Mouse (Mus musculus) layer of hippocampus, adult 9-11 months (tissue): ENCODE measurements around the gene Prdx1.
A peak's percentile ranks its signal among the peaks of the same experiment; 100 is the strongest.
"Not testable (repeated sequence)": the region's sequence is repeated elsewhere in the genome, so short reads cannot be mapped to it uniquely, and the experiment has no call there.

Experiments used
- DNase-seq: peaks from one replicate; pipeline ENCODE4 v3.0.0; 2022

Gene Prdx1

DNA sequence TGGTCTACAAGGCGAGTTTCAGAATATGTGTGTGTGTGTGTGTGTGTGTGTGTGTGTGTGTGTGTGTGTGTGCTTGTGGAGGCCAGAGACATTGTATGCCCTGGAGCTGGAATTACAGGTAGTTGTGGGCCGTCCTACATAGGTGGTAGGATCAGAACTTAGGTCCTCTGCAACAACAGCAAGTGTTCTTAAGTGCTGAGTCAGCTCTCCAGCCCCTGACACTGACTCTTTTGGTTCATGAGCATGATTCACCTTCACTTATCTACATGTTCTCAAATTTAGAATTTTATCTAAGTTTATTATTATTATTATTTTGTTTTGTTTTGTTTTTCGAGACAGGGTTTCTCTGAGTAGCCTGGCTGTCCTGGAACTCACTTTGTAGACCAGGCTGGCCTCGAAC lies 4.8 kb upstream of the Prdx1 start:
- DNase-seq = not testable (repeated sequence)

DNA sequence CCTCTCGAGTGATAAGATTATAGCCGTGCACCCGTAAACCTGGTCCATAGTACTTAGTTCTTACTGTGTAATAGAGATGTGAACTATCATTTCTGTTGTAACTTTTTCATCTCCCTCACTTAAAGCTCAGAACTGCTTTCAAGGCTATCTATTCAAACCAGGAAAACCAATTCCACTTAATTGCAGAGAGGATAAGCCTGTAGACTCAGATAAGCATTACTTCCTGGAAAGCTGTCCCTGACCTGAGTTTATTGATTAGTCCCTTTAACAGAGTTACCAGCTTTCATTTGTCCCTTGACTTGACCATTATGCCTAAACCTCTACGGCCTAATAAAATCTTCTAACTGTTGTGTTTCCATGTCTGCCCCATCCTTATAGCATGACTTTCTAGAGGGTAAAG lies 1.4 kb upstream of the Prdx1 start:
- DNase-seq = no peak

DNA sequence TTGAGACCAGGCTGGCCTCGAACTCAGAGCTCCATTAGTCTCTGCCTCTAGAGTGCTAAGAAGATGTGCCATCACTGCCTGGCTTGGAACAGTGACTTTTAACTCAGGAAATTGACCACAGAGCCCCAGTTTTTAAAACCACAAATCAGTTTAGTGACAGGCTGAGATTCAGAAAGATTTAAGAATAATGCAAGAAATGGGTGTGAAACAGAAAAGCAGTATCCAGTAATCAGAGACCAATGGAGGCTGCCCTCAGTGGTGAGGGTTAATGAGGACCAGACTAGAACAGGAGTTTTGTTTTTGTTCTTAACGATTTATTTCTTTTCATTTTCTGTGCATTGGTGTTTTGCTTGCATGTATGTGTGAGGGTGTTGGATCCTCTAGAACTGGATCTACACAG lies 679 bp upstream of the Prdx1 start:
- DNase-seq = no peak

DNA sequence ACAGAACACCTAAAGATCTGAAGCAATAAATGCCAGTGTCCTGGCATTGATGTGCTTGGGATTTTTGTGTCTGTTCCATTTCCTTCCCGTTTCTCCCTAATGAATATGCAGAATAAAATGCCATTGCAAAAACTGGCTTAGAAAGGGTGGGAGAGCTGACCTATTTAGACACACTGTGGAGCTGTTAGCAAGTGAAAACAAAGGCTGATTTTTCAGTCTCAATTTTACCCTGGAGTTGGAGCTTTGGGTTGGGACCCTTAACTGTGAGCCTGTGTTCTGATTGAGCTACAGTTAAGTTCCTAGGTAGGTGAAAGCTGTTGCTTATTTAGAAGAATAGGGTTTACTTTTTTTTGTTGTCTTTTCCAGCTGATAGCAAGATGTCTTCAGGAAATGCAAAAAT lies 1.7 kb downstream of the Prdx1 start:
- no peak for DNase-seq

DNA sequence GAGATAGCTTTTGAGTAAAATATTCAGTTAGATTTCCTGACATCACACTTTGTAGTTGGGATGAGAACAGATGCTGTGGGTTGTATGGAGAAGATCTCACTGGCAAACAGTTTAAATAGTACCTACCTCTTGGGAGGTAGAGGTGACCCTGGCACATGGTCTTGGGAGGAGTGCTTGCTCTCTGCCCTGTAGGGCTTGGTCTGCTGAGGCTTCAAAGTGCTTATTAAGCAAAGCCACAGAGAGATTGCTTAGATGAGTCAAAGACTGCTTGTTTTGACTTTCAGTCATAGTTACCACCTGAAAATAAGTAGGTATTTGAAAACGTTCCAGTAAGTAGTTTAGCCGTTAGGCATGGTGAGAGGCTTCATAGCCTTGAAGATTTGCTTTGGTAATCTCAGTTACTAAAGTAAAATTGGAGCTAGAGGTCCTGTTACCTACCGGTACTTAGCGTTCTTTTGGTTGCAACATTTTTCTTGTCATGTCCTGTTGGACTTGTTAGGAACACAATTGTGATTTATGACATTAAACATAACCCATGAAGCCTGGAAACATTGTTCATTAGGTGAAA lies 4.0 kb downstream of the Prdx1 start:
- no peak for DNase-seq

DNA sequence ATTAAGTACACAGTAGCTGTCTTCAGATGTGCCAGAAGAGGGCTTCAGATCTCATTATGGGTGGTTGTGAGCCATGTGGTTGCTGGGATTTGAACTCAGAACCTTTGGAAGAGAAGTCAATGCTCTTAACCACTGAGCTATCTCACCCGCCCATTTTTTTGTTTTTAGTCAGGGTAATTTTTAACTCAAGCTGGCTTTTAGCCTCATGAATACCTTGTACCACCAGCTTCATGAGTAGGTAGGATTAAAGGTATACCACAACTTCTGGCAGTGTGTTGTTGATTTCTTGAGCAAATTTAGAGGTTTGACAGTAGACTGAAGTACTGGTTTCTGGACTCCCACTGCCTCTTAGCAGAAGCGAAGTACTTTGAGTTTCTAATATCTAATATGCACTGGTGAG lies 6.8 kb downstream of the Prdx1 start:
- DNase-seq = no peak

DNA sequence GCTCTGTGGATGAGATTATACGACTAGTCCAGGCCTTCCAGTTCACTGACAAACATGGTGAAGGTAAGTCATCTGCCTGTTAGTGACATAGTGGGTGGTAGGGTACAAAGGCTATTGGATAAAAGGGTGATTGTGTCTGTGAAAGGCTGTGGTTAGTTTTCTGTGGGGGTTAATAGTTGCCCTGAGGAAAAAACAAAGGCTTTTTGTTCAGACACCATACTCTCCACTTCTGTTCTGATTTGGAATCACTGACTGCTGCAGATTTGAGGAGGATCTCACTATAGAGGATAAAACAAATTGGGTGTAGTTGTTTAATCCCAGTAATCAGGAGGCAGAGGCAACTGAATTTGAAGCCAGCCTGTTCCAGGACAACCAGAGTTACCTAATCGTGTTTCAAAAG lies 8.4 kb downstream of the Prdx1 start:
- DNase-seq = no peak

DNA sequence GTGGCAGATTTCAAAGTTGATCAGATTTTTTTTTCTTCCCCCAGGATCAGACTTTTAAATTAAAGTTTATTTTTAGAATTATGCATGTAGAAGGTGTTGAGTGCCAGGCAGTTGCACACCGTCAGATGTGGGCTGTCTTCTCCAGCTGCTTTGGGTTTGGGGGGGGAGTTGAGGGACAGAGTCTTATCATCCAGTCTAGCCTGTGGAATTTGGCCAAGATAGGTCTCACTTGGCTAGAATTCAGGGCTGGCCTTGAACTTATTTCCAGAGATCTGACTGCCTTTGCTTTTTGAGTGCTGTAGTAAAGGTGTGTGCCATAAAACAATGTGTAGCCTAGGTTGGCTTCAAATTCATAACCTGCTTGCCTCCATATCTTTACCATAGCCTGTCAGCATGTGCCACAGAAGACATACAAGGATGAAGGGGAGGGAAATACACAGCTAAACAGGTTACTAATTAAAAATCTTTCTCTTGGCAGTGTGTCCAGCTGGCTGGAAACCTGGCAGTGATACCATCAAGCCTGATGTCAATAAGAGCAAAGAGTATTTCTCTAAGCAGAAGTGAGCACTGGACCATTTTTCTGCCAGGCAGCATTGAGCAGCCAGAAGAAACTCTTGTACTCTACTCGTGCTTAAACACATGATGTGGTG lies 13.5 kb downstream of the Prdx1 start:
- no peak for DNase-seq

DNA sequence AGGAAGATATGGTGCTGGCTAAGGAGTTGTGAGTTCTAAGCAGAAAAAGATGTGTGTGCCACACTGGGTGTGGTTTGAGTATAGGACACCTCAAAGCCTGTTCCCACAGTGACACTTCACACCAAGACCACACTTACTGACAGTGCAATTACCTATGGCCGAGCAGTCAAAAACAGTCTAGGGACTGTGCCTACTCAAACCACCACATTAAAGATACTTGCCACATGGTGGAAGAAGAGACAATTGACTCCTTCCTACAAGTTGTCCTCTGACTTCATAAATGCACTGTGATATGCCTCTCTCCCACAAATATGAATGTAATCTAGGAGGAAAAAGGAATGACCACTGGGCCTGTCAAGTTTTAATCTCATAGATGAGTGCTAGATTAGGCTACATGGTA lies 15.6 kb downstream of the Prdx1 start:
- DNase-seq = no peak

DNA sequence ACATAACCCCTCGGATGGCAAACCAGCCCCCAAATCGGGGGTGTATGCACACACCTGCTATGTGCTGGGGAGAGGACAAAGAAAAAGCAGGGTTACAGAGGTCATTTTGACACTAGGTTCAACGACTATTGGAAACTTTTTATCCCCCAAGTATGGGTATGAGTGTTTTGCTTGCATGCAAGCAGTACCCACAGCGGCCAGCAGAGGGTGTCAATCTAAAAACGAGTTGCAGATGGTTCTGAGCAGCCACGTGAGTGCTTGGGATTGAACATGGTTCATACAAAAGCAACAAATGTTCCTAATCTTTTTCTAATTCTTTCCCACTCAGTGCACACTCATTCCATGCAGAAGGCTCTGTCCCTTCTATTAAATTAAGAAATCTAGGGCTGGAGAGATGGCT lies 18.5 kb downstream of the Prdx1 start:
- no peak for DNase-seq

DNA sequence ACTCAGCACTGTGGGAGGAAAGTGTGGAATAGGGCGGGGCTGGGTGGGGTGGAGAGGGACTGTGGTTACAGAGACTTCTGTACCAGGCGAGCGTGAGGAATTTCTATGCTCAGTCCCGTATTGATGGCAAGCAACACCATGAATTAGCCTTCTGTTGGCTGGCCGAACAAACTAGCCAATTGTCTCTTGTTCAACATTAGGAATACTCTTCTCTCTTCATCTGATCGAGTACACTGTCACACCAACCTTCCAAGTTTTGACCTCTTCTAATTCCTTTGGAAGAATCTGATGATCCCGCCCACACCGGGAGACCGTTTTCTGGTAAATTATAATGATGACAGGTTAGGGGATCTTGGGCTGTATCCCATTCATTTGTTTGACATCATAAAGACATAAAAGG lies 22.3 kb downstream of the Prdx1 start:
- DNase-seq = peak; percentile 76

DNA sequence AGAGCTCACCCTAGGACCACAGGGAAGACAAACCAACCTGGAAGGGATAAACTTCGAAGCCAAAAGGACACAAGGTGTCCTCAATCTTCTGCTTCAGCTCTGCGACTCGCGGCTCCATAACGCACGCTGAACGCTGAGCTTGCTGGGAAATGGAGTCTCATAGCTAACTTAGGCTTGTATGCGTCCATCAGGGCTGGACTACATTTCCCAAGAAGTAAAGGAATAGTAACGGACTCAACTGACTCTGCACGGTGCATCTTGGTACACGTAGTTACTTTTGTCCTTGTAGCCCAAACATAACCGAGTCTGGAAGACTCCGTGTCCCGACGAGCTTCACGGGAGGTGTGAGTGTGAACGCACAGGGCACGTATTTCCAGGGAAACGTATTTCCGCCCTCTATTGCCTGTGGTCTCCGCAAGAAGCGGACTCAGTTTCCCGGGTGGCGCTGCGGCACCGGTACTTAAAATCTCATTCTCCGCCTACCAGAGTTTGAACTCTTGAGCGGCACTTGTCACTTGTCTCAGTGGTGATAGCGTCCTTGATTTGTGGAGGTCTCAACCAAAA lies 22.9 kb downstream of the Prdx1 start, which contains the start of the genes Mmachc and Ccdc163:
Mmachc (minus strand) TSS at position 206 of the 564 bp plus-strand sequence.
Ccdc163 (plus strand) TSS at position 309 of the 564 bp plus-strand sequence.
- DNase-seq = peak; percentile 99

DNA sequence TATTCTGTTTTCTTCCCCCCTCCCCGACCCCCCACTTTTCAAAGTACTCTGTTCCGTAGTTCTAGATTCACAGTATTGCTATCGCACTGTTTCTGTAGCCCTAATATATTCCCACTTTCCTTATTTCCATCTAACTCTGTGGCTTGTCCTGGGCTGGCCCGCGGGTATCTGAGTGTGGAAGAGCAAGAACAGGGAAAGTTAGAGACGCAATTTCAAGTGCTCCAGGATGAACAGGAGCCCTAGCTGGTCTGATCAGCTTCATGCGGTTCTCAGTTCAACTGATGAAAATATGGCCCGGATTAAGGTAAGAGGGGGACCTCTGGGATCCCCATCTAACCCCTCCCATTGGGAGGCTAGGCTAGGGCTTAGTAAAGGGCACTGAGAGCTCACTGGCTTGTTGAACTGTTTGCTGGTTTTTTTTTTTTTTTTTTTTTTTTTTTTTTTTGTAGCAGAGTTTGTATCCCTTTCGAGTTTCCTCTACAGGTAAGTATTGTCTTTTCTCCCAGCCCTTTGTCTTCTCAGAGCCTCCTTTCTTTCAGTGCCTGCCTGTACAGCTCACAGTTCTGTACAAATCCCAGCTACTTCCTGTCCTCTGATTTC lies 23.5 kb downstream of the Prdx1 start:
- no peak for DNase-seq

DNA sequence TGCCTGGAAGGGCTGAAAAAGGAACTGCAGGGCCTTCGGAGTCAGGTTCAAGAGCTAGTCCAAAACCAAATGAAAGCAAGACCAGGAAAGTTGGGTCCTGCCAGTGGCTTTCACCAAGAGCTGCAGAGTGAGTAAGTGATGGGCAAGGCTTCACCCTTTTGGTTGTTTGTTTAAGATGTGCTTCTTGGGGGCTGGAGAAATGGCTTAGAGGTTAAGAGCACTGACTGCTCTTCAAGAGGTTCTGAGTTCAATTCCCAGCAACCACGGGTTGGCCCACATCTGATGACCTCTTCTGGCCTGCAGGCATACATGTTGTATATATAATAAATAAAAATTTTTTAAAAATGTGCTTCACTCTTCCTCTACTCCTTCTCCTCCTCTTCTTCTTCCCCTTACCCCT lies 24.8 kb downstream of the Prdx1 start:
- no peak for DNase-seq

DNA sequence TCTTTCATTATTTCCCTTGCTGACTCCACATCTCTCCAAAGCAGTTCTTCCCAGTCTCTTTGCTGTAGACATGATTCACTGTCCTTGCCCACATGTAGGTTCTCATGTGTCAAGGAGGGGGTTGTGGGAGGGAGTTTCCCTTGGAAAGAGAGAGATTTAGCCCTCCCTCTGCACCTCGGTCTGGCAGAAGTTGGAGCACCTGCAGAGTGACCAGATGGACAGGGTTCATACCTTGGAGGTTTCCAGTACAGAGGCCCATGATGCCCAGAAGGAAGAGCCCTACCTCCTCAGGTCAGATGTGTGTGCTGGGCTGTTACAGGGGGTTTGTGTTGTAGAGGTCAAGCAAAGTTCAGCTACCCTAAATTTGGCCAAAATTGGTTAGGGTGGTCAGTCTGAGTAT lies 27.2 kb downstream of the Prdx1 start:
- DNase-seq = no peak

DNA sequence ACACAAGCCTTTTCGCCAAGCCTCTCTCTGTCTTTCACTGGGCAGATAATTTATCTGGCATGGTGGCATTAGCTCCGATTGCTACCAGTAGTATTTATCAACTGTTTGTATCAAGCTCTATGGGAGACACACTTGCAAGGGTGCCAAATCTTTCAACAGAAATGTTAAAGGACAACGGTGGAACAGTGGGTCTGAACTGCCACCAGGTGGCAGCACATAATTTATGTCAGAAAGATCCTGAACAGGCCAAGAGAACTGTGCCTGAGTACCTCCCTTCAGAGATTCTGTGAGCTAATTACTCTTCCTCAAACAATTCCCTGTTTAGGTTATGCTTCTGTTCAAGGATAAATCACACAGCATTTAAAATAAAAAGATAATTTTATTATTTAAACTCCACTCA lies 34.1 kb downstream of the Prdx1 start:
- peak; percentile 66 for DNase-seq

DNA sequence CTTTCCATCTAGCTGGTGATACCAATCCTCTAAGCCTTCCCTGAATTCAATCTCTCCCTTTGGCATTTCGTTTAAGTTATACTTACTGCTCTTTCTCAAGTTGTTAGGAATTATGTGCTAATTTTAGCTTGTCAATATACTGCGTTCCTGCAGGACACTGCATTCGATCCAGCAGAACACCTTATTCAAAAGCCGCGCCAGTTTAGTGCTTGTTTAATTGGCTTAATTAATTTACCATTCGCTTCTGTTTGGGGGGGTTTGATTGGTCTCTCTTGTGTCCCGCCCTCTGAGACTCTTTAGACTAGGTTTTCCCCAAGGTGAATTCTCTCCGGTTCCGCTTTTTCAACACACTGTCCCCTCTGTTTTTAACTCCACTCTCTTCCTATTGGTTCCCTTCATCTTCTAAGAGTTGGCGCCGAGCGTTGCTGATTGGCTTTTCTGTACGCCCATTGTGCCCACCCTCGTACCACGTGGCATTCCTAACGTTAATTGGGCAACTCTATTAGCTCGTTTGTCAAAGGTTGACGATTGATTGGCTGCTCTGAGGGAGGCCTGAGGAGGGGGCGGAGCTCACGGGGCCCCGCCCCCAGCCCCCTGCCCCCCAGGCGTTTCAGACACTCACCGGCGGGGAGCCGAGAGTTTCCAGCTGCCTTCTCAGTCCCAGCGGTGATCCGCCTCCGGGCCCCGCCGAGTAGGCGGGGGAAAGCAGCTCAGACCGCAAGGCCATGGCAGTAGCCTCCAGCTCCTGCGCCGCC lies 35.2 kb downstream of the Prdx1 start, which contains the start of gene Tesk2:
Tesk2 (plus strand) TSS at position 606 of the 755 bp plus-strand sequence.
- peak; percentile 98 for DNase-seq

DNA sequence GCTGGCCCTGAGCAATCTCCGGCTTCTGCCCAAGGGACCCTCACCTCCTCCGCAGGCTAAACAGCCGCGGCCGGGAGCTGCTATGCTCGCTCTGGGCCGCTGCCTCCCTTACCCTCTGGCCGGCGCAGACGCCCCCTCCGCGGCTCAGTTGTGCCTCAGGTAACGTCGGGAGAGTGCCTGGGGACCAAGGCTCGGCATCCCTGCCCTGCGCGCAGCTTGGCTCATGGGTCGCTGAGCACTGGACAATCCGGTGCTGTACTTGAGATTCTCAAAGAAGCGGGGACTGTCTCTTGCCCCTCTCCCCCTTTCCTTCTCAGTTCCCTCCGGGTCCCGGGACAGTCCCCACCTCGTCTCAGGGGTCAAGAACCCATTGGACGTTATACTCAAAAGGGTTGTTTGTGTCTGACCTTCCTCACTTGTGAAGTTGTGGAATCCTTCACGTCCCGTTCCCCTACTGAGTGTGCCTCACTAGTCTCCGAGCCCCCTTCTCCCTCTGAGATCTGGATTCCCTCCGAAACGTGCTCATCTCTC lies 35.8 kb downstream of the Prdx1 start:
- peak; percentile 5 for DNase-seq

DNA sequence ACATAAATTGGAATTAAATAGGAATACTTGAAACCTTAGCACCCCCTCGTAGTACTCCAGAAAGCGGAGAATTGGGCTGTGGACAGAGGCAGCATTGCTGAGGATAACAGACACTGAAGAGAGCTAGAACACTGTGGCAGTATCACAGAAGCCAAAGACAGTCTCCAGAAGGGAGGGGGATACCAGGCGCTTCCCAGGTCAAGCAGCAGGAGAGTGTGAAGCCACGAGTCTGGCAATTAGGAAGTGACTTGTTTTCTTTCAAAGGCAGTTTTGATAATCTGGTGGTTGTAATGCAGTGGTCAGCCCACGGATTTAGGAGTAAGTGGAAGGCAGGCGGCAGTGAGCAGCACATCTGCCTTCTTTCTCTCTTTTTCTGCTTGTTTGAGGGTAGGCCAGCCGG lies 36.9 kb downstream of the Prdx1 start:
- no peak for DNase-seq

DNA sequence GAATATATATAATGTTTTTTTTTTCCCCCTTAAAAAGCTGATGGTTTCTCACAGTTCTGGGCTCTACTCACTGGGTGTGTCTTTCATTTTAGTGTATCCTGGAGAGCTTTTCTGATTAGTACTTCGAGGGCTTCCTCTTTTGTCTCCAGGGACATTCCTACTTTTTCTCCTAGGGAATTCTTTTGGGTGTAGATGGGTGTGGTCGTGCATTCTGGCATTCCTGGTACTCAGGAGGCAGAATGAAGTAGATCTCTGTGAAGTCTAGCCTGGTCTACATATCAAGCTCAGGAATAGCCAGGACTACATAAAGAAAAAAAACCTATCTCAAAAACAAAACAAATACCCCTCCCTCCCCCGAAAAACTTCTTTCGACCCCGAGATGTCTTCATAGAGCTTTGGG lies 40.1 kb downstream of the Prdx1 start:
- DNase-seq = no peak

DNA sequence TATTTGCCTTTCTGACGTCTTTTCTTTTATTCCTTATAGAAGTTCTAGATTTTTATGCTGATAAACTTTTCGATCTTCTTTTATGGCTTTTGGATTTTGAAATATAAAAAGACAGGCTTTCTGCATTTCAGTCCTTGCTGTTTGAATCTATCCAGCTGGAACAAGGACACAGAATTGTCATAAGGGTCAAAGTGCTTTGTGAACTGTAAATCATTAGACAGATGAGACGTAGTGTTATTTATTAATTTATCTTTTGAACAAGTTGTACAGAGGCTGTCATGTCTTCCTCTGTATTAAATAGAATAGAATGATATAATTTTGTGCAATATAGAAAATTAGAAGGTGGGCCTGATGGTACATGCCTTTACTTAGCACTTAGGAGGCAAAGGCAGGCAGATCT lies 42.1 kb downstream of the Prdx1 start:
- DNase-seq = no peak

DNA sequence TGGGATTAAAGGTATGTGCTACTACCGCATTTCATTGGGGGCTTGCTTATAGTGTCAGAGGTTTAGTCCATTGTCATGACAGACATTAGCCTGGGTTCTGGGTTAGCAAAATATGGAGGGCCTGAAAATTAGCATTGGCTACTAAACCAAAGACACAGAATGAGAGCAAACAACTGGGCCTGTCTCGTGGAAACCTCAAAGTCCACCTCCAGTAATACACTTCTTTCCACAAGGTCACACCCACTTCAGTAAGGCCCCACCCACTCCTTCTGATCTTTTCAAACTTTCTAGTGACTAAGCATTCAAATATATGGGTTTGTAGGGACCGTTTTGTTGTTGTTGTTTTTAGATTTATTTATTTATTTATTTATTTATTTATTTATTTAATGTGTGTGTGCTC lies 44.2 kb downstream of the Prdx1 start:
- DNase-seq = no peak

DNA sequence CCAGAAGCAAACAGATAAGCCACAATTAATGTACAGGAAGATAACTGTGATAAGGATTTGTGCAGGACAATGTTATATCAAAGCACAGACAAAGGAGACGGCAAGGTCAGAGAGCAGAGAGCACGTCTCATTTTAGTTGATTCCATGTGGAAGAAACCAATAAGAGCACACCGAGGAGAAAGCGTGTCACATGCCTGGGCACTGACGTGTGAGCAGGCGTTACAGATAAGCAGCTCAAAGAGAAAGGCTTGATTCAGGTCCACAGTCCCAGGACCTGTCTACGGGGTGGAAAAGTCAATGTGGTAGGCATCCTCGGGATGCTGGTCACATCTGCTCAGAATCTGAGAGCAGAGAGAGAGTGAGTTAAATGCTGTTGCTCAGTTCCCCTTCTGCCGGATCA lies 45.7 kb downstream of the Prdx1 start:
- DNase-seq = no peak
